Mouse (Mus musculus) cortical plate, adult 2 months (tissue): ENCODE measurements around the gene Aldh1a2.

Experiments
- CTCF ChIP-seq: fragments of 200-500 bp; IDR thresholded peaks from 2 replicates; pipeline ENCODE4 v1.5.1; 2011; ENCODE audit warnings: mild to moderate bottlenecking, control low read depth, low read length; ENCODE audit not compliant: insufficient read depth; ENCODE audit errors: extremely low read depth
- POLR2A ChIP-seq: fragments of 200-500 bp; IDR thresholded peaks from 2 replicates; pipeline ENCODE4 v1.6.1; 2011; ENCODE audit warnings: mild to moderate bottlenecking, low read length, control low read depth; ENCODE audit not compliant: insufficient read depth; ENCODE audit errors: extremely low read depth

DNA sequence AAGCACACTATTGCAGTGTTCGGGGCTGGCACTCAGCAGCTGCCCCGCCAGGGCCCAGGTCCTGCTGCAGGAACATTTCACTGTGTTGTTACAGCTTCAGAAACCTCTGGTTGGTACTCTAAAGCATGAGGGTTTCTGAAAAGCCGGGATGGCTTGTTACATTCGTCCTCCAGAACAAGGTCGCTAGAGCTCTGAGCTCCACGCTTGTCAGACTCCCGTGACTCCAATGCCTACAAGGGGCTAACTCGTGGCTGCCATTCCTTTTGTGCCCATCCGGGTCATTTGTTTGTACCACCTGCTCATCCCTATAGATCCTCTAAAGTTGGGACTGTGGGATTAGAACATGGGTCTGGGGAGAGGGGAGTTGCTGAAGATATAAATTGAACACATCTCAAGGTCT, 70.8 kb downstream of the Aldh1a2 start:
- TF ChIP-seq POLR2A (no peak), CTCF (no peak)
